Mouse (Mus musculus) myocyte (in vitro differentiated cells): Measurements from ENCODE around the gene Plekhm1. TPM values are rescaled to one million over a fixed set of nuclear protein-coding genes. Genes with fewer than 3 reads are reported as not detected.

ENCODE experiments used
- H3K27me3 ChIP-seq: one replicate; pipeline ENCODE4 v1.6.1; 2011; ENCODE audit not compliant: control insufficient read depth, insufficient read depth, insufficient read length
- H3K36me3 ChIP-seq: one replicate; pipeline ENCODE4 v1.6.1; 2011; ENCODE audit not compliant: control insufficient read depth, insufficient read depth
- H3K4me2 ChIP-seq: one replicate; pipeline ENCODE4 v1.6.1; 2011; ENCODE audit warnings: low read depth, control low read depth
- H3K4me3 ChIP-seq: one replicate; pipeline ENCODE4 v1.5.1; 2011; ENCODE audit warnings: mild to moderate bottlenecking, control low read depth, moderate library complexity
- H3K79me2 ChIP-seq: one replicate; pipeline ENCODE4 v1.6.1; 2011; ENCODE audit not compliant: control insufficient read depth, insufficient read depth
- H3ac ChIP-seq: one replicate; pipeline ENCODE4 v1.6.1; 2011; ENCODE audit not compliant: control insufficient read depth, insufficient read length
- CEBPB ChIP-seq: IDR thresholded peaks from 2 replicates; pipeline ENCODE4 v1.6.1; 2011; ENCODE audit warnings: mild to moderate bottlenecking, moderate library complexity; ENCODE audit not compliant: poor library complexity, insufficient read depth, severe bottlenecking
- E2F4 ChIP-seq: IDR thresholded peaks from one replicate; pipeline ENCODE4 v1.6.1; 2011; ENCODE audit warnings: mild to moderate bottlenecking, control low read depth, moderate library complexity; ENCODE audit not compliant: insufficient read depth
- MAX ChIP-seq: IDR thresholded peaks from one replicate; pipeline ENCODE4 v1.6.1; 2011; ENCODE audit warnings: low read depth, mild to moderate bottlenecking, control low read depth
- MYOD1 ChIP-seq, 3 experiments: IDR thresholded peaks; one replicate each; pipeline ENCODE4 v1.6.1; 2011; ENCODE audit warnings: control low read depth in 2 of 3, low read depth in 2 of 3, mild to moderate bottlenecking in 2 of 3, moderate library complexity in 1 of 3; ENCODE audit not compliant: insufficient read length in 2 of 3, control insufficient read depth in 1 of 3
- MYOG ChIP-seq, 3 experiments: IDR thresholded peaks; one replicate each; pipeline ENCODE4 v1.6.1; 2011; ENCODE audit warnings: control low read depth in 2 of 3, low read depth in 2 of 3, mild to moderate bottlenecking in 2 of 3; ENCODE audit not compliant: insufficient read length in 2 of 3, control insufficient read depth in 1 of 3, insufficient read depth in 1 of 3
- POLR2A ChIP-seq: IDR thresholded peaks from one replicate; pipeline ENCODE4 v1.6.1; 2011; ENCODE audit warnings: low read depth, mild to moderate bottlenecking, control low read depth, moderate library complexity; ENCODE audit not compliant: insufficient read length
- POLR2AphosphoS2 ChIP-seq: IDR thresholded peaks from one replicate; pipeline ENCODE4 v1.6.1; 2011; ENCODE audit warnings: low read depth, control low read depth; ENCODE audit not compliant: insufficient read length
- REST ChIP-seq: IDR thresholded peaks from one replicate; pipeline ENCODE4 v1.6.1; 2011; ENCODE audit warnings: mild to moderate bottlenecking, control low read depth, moderate library complexity; ENCODE audit not compliant: insufficient read depth, insufficient read length
- SRF ChIP-seq: IDR thresholded peaks from one replicate; pipeline ENCODE4 v1.6.1; 2011; ENCODE audit warnings: low read depth; ENCODE audit not compliant: control insufficient read depth, insufficient read length
- TCF12 ChIP-seq: IDR thresholded peaks from one replicate; pipeline ENCODE4 v1.6.1; 2011; ENCODE audit warnings: mild to moderate bottlenecking, control low read depth; ENCODE audit not compliant: poor library complexity, insufficient read depth, severe bottlenecking
- TCF3 ChIP-seq: IDR thresholded peaks from one replicate; pipeline ENCODE4 v1.6.1; 2011; ENCODE audit warnings: low read depth, control low read depth; ENCODE audit not compliant: insufficient read length
- USF1 ChIP-seq: IDR thresholded peaks from one replicate; pipeline ENCODE4 v1.6.1; 2011; ENCODE audit warnings: low read depth, mild to moderate bottlenecking, control low read depth, moderate library complexity
- polyA plus RNA-seq: library from polyadenylated mRNA; unstranded; fragments of >200 nt; fragmentation: generic; extraction: Trizol; gene quantifications from one replicate; pipeline ENCODE4 v1.2.1, GENCODE M21; 2012; ENCODE audit warnings: missing spikeins

Plekhm1 gene
- polyA plus RNA-seq, 1 experiment: 12.2 TPM

DNA sequence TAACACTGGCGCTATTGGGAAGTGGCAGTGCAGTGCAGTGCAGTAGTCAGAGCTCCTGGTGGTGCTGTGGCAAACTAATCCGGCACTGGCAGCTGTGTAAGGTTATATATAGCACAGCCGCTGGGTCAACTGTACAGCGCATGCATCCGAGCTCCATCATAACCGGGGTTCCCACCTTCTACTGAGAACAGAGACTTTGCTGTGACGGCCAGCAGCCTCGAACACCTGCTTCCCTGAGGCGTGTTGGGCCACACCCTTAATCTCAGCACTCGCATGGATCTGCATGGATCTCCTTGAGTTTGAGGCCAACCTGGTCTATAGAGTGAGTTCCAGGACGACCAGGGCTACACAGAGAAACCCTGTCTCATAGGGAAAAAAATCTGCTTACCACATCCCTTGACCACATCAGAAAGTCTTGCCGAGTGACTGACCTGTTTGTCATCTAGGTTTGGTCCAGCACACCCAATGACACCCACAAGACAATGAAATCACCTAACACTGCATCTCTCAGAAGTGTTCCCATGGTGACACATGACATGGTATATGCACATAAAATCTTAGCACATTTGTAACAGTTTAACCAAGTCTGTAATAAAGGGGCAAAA lies 61.7 kb downstream of the Plekhm1 start:
- Histone ChIP-seq H3K79me2 (no peaks in the 10 kb centered on the region), H3K27me3 (no peaks in the 10 kb centered on the region), H3ac (no peak overlapping the region), H3K4me3 (no peak overlapping the region), H3K4me2 (no peak overlapping the region), H3K36me3 (no peaks in the 10 kb centered on the region)
- peak in 2 of 3 experiments; percentile 39 to 61 for TF ChIP-seq MYOD1 (IDR thresholded peaks at IDR 0.05; ENCODE audit: control insufficient read depth in 1 of 3, insufficient read length in 2 of 3, low read depth in 2 of 3)
- TF ChIP-seq SRF: no peak
- TF ChIP-seq MYOG (IDR thresholded peaks at IDR 0.05; ENCODE audit: control insufficient read depth in 1 of 3, insufficient read depth in 1 of 3, insufficient read length in 2 of 3, low read depth in 2 of 3): peak in 2 of 3 experiments; percentile 35 to 38

DNA sequence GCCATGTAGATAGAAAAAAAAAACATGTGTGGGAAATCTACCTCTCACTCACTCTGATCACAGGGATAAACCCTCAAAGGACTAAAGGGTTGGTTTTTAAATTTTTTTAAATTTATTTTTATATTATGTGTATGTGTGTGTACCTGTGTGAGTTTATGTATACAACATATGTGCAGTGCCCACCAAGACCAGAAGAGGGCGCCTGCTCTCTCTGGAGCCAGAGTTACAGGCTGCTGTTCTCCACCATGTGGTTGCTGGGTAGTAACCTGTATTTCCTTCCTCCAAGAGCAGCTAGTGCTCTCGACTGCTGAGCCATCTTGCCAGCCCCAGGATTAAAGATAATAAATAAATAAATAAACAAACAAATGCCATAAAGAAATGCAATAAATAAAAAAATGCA lies 62.8 kb downstream of the Plekhm1 start:
- no peaks in the 10 kb centered on the region for H3K27me3 ChIP-seq
- no peak overlapping the region for H3K4me2 ChIP-seq
- H3ac ChIP-seq: no peak overlapping the region
- no peak for TF ChIP-seq REST
- no peak for TF ChIP-seq MAX
- no peak for TF ChIP-seq USF1
- no peak for TF ChIP-seq TCF12
- TF ChIP-seq SRF: no peak
- no peak for TF ChIP-seq MYOD1 (IDR thresholded peaks at IDR 0.05; ENCODE audit: control insufficient read depth in 1 of 3, insufficient read length in 2 of 3, low read depth in 2 of 3)
- no peaks in the 10 kb centered on the region for H3K36me3 ChIP-seq
- H3K79me2 ChIP-seq: no peaks in the 10 kb centered on the region
- no peak overlapping the region for H3K4me3 ChIP-seq

DNA sequence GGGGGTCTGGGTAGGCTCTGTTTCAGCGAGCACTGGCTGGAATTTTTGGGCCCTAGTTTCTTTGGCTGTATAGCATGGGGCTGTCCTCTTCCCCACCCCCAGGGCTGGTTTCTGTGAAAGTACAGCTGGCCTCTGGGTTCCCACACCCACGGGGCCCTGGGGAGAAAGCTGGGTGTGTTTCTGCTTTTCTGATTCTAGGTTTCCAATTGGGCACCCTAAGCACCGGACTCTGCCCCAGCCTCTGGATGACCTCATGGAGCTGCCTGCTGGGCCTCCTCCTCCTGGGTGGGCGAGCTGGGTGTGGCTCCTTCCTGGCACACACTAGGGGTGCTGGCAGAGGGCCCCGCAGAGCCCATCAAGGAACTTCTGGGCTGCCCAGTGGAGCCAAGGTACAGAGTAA lies 65.8 kb downstream of the Plekhm1 start:
- peak overlapping the region; percentile 74 for H3K4me2 ChIP-seq
- no peaks in the 10 kb centered on the region for H3K36me3 ChIP-seq
- no peak overlapping the region for H3K4me3 ChIP-seq
- H3ac ChIP-seq: no peak overlapping the region
- H3K79me2 ChIP-seq: no peaks in the 10 kb centered on the region
- no peaks in the 10 kb centered on the region for H3K27me3 ChIP-seq
- TF ChIP-seq SRF (no peak), CEBPB (no peak), MAX (no peak), TCF3 (no peak), TCF12 (no peak), MYOD1 (IDR thresholded peaks at IDR 0.05; ENCODE audit: control insufficient read depth in 1 of 3, insufficient read length in 2 of 3, low read depth in 2 of 3) (peak in 1 of 3 experiments; percentile 31), MYOG (IDR thresholded peaks at IDR 0.05; ENCODE audit: control insufficient read depth in 1 of 3, insufficient read depth in 1 of 3, insufficient read length in 2 of 3, low read depth in 2 of 3) (peak in 1 of 3 experiments; percentile 35)

DNA sequence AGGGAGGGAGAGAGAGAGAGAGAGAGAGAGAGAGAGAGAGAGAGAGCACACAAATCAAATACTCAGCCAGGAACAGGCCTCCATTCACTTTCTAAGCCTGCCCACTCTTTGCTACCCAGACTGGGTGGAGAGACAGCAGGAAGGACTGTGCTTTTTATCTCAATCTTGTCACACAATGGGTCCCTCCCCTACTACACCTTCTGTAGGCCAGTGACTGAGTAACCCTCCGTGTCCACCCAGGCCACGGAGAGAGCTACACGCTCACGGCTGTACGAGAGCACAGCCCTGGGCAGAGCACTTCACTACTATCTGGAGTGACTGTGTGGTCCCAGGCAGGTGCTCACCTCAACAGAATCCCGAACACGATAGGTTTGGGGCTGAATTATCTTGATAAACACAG lies 66.3 kb downstream of the Plekhm1 start:
- Histone ChIP-seq H3K4me2 (peak overlapping the region; percentile 74), H3K79me2 (no peaks in the 10 kb centered on the region), H3ac (no peak overlapping the region), H3K36me3 (no peaks in the 10 kb centered on the region), H3K27me3 (no peaks in the 10 kb centered on the region), H3K4me3 (no peak overlapping the region)
- no peak for TF ChIP-seq MAX
- no peak for TF ChIP-seq MYOG (IDR thresholded peaks at IDR 0.05; ENCODE audit: control insufficient read depth in 1 of 3, insufficient read depth in 1 of 3, insufficient read length in 2 of 3, low read depth in 2 of 3)
- no peak for TF ChIP-seq POLR2A
- no peak for TF ChIP-seq TCF3
- TF ChIP-seq USF1: no peak
- TF ChIP-seq TCF12: no peak
- no peak for TF ChIP-seq SRF
- TF ChIP-seq MYOD1 (IDR thresholded peaks at IDR 0.05; ENCODE audit: control insufficient read depth in 1 of 3, insufficient read length in 2 of 3, low read depth in 2 of 3): no peak
- TF ChIP-seq CEBPB: no peak
- no peak for TF ChIP-seq POLR2AphosphoS2
- TF ChIP-seq E2F4: no peak

DNA sequence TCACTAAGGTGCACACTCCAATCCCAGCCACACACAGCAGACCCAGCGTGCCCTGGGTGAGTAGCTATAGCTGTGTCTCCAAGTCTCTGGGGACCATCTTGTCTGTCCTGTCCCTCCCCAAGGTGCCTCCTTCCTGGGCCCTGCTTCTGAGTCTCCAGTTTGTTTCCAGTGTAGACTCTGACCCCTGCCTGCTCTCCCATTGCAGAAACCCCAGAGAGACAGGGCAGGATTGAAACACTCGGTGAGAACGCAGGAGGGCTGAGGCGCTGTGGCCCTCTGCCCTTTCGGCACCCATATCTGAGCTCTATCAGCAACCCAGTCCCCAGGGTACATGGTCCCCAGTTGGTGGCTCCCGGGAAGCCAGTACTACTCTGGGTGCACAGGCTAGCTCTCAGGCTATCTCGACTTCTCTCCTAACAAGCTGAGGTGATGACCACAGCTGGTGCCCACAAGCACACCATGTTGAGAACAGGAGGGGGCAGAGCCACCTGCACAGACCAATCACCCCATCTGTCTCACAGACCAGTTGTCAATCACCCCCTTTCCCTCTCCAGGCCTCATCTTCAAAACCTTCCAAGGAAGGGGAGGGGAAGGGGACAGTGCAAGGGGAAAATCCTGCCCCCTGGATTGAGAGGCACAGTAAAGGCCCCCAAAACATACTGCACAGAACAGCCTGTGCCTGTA lies 66.9 kb downstream of the Plekhm1 start:
- no peak for TF ChIP-seq E2F4
- TF ChIP-seq MYOD1 (IDR thresholded peaks at IDR 0.05; ENCODE audit: control insufficient read depth in 1 of 3, insufficient read length in 2 of 3, low read depth in 2 of 3): peak in 2 of 3 experiments; percentile 80 to 85
- TF ChIP-seq MYOG (IDR thresholded peaks at IDR 0.05; ENCODE audit: control insufficient read depth in 1 of 3, insufficient read depth in 1 of 3, insufficient read length in 2 of 3, low read depth in 2 of 3): peak in 1 of 3 experiments; percentile 34
- no peak for TF ChIP-seq USF1
- no peak for TF ChIP-seq CEBPB
- no peaks in the 10 kb centered on the region for H3K79me2 ChIP-seq
- H3K27me3 ChIP-seq: no peaks in the 10 kb centered on the region
- H3ac ChIP-seq: no peak overlapping the region
- no peaks in the 10 kb centered on the region for H3K36me3 ChIP-seq
- H3K4me3 ChIP-seq: no peak overlapping the region
- H3K4me2 ChIP-seq: peak overlapping the region; percentile 74
